Mouse (Mus musculus): ENCODE results near the gene Intu. TPM values are rescaled to one million over a fixed set of nuclear protein-coding genes. Genes with fewer than 3 reads are reported as not detected.
A peak's percentile ranks its signal among the peaks of the same experiment; 100 is the strongest.

Gene Intu
- total RNA-seq (2015; ENCODE audit: low replicate concordance) (0.42 and 2.7 TPM in 2 replicates), total RNA-seq (2017; ENCODE audit: low replicate concordance) (0.43 and 0.56 TPM in 2 replicates)

GRCm38 (mm10) chr3:40531286-40532141 is at the start of gene Intu:
Intu (plus strand) TSS chr3:40531286.
- no peak for ATAC-seq (replicated peaks; ENCODE audit: low FRiP score, poor library complexity, severe bottlenecking)

GRCm38 (mm10) chr3:40483221-40483654 is 47.8 kb upstream of the Intu start:
- no peak for ATAC-seq (replicated peaks; ENCODE audit: low FRiP score, poor library complexity, severe bottlenecking)

- no peak for ATAC-seq (replicated peaks; ENCODE audit: low FRiP score, poor library complexity, severe bottlenecking)
Measured at GRCm38 (mm10) chr3:40487381-40487780, 43.7 kb upstream of the Intu start.

GRCm38 (mm10) chr3:40491742-40492141 is 39.3 kb upstream of the Intu start:
- no peak for ATAC-seq (replicated peaks; ENCODE audit: low FRiP score, poor library complexity, severe bottlenecking)

- ATAC-seq (replicated peaks; ENCODE audit: low FRiP score, poor library complexity, severe bottlenecking) = no peak
Measured at GRCm38 (mm10) chr3:40498898-40499297, 32.2 kb upstream of the Intu start.

GRCm38 (mm10) chr3:40500157-40500808 is 30.8 kb upstream of the Intu start:
- ATAC-seq (replicated peaks; ENCODE audit: low FRiP score, poor library complexity, severe bottlenecking) = no peak

GRCm38 (mm10) chr3:40504377-40504776 is 26.7 kb upstream of the Intu start:
- no peak for ATAC-seq (replicated peaks; ENCODE audit: low FRiP score, poor library complexity, severe bottlenecking)

- ATAC-seq (replicated peaks; ENCODE audit: low FRiP score, poor library complexity, severe bottlenecking) = no peak
Measured at GRCm38 (mm10) chr3:40505451-40506014, 25.6 kb upstream of the Intu start.

- ATAC-seq (replicated peaks; ENCODE audit: low FRiP score, poor library complexity, severe bottlenecking) = no peak
Measured at GRCm38 (mm10) chr3:40508927-40509576, 22.0 kb upstream of the Intu start.

GRCm38 (mm10) chr3:40510567-40510966 is 20.5 kb upstream of the Intu start:
- ATAC-seq (replicated peaks; ENCODE audit: low FRiP score, poor library complexity, severe bottlenecking) = no peak; the same call in 1 of the 2 replicates

GRCm38 (mm10) chr3:40512936-40513829 is 17.9 kb upstream of the Intu start:
- ATAC-seq (replicated peaks; ENCODE audit: low FRiP score, poor library complexity, severe bottlenecking) = no peak

GRCm38 (mm10) chr3:40518240-40518639 is 12.8 kb upstream of the Intu start:
- no peak for ATAC-seq (replicated peaks; ENCODE audit: low FRiP score, poor library complexity, severe bottlenecking)

- ATAC-seq (replicated peaks; ENCODE audit: low FRiP score, poor library complexity, severe bottlenecking) = no peak
Measured at GRCm38 (mm10) chr3:40519555-40519954, 11.5 kb upstream of the Intu start.

- no peak for ATAC-seq (replicated peaks; ENCODE audit: low FRiP score, poor library complexity, severe bottlenecking)
Measured at GRCm38 (mm10) chr3:40520567-40520966, 10.5 kb upstream of the Intu start.

GRCm38 (mm10) chr3:40522446-40522845 is 8.6 kb upstream of the Intu start:
- ATAC-seq (replicated peaks; ENCODE audit: low FRiP score, poor library complexity, severe bottlenecking) = no peak

GRCm38 (mm10) chr3:40522846-40523245 is 8.2 kb upstream of the Intu start:
- ATAC-seq (replicated peaks; ENCODE audit: low FRiP score, poor library complexity, severe bottlenecking) = no peak

GRCm38 (mm10) chr3:40523371-40523783 is 7.7 kb upstream of the Intu start:
- no peak for ATAC-seq (replicated peaks; ENCODE audit: low FRiP score, poor library complexity, severe bottlenecking)

- no peak for ATAC-seq (replicated peaks; ENCODE audit: low FRiP score, poor library complexity, severe bottlenecking)
Measured at GRCm38 (mm10) chr3:40524841-40525240, 6.2 kb upstream of the Intu start.

- peak; percentile 62; the same call in 1 of the 2 replicates for ATAC-seq (replicated peaks; ENCODE audit: low FRiP score, poor library complexity, severe bottlenecking)
Measured at GRCm38 (mm10) chr3:40525341-40525740, 5.7 kb upstream of the Intu start.

Data from erythroblast, adult 5-6 weeks (primary cell).